Mouse (Mus musculus) urinary bladder, postnatal 4 days (tissue): ENCODE results near the gene Oas1d.
A peak's percentile ranks its signal among the peaks of the same experiment; 100 is the strongest.

Experiments
- DNase-seq, 2 experiments: peaks; one replicate each; pipeline ENCODE4 v3.0.0; 2021 to 2022; ENCODE audit warnings: low spot score in 2 of 2

The Oas1d gene

GRCm38 (mm10) chr5:120968799-120969198, 54.5 kb downstream of the Oas1d start:
- no peak for DNase-seq

GRCm38 (mm10) chr5:120969703-120970102, 55.4 kb downstream of the Oas1d start:
- peak in 1 of 2 experiments; percentile 38 for DNase-seq
